Mouse (Mus musculus) olfactory bulb, adult 2 months (tissue): ENCODE results near the gene Rbm38. TPM values are rescaled to one million over a fixed set of nuclear protein-coding genes. Genes with fewer than 3 reads are reported as not detected.

Experiments used
- H3K27ac ChIP-seq: fragments of 200-500 bp; 2 replicates; pipeline ENCODE4 v1.5.1; 2012; ENCODE audit warnings: low read depth, low read length; ENCODE audit not compliant: insufficient read depth
- H3K4me1 ChIP-seq: fragments of 200-500 bp; 2 replicates; pipeline ENCODE4 v1.6.1; 2012; ENCODE audit warnings: low read length; ENCODE audit not compliant: control insufficient read depth, insufficient read depth
- H3K4me3 ChIP-seq: fragments of 200-500 bp; 2 replicates; pipeline ENCODE4 v1.5.1; 2012; ENCODE audit warnings: mild to moderate bottlenecking, low read depth, low read length, moderate library complexity; ENCODE audit not compliant: insufficient read depth
- CTCF ChIP-seq: fragments of 200-500 bp; IDR thresholded peaks from 2 replicates; pipeline ENCODE4 v1.5.1; 2012; ENCODE audit warnings: low read depth, mild to moderate bottlenecking, low read length, moderate library complexity; ENCODE audit not compliant: insufficient read depth
- POLR2A ChIP-seq: fragments of 200-500 bp; IDR thresholded peaks from 2 replicates; pipeline ENCODE4 v1.6.1; 2012; ENCODE audit warnings: mild to moderate bottlenecking, low read depth, low read length, moderate library complexity; ENCODE audit not compliant: insufficient read depth
- WGBS: fragments of 180-500 bp; shearing (Covaris S2); methylation state at CpG from one replicate; pipeline ENCODE4 v1.1.7; 2018; 5-methylcytosine and 5-hydroxymethylcytosine counted together
- polyA plus RNA-seq: library from polyadenylated mRNA; stranded (reverse); fragments of >200 nt; gene quantifications from 2 replicates; pipeline ENCODE4 v1.2.4, GENCODE M21; 2012; ENCODE audit warnings: low replicate concordance; ENCODE audit not compliant: missing spikeins, insufficient read depth, insufficient read length

The Rbm38 gene
- polyA plus RNA-seq, 1 experiment = not detected

GRCm38 (mm10) chr2:173003737-173004136 is 16.6 kb upstream of the Rbm38 start:
- Histone ChIP-seq H3K4me3 (no peak overlapping the region), H3K4me1 (peaks cover 12% of the 10 kb centered on the region), H3K27ac (no peak overlapping the region)
- TF ChIP-seq POLR2A = no peak
- TF ChIP-seq CTCF = no peak
- 91% methylated on average over 8 of the region's 8 CpGs for WGBS

GRCm38 (mm10) chr2:173010220-173010717 is 10.0 kb upstream of the Rbm38 start:
- 80% methylated on average over 3 of the region's 3 CpGs for WGBS
- no peaks in the 10 kb centered on the region for H3K4me1 ChIP-seq
- H3K4me3 ChIP-seq = no peak overlapping the region
- TF ChIP-seq CTCF (no peak), POLR2A (no peak)
- no peak overlapping the region for H3K27ac ChIP-seq

- WGBS = 92% methylated on average over 8 of the region's 8 CpGs
- Histone ChIP-seq H3K4me1 (no peaks in the 10 kb centered on the region), H3K4me3 (no peak overlapping the region), H3K27ac (no peak overlapping the region)
- TF ChIP-seq CTCF (no peak), POLR2A (no peak)
These were observed 8.9 kb upstream of the Rbm38 start for GRCm38 (mm10) chr2:173011440-173011839.

- WGBS = 73% methylated on average over 7 of the region's 7 CpGs
These were observed 5.5 kb upstream of the Rbm38 start for GRCm38 (mm10) chr2:173014741-173015287.

GRCm38 (mm10) chr2:173017940-173018339 is 2.4 kb upstream of the Rbm38 start:
- WGBS = 67% methylated on average over 6 of the region's 6 CpGs
- Histone ChIP-seq H3K4me3 (no peak overlapping the region), H3K4me1 (peaks cover 23% of the 10 kb centered on the region), H3K27ac (no peak overlapping the region)
- TF ChIP-seq POLR2A (no peak), CTCF (no peak)

More at GRCm38 (mm10) chr2:173014741-173015287, 5.5 kb upstream of the Rbm38 start:
- H3K4me1 ChIP-seq = peaks cover 3% of the 10 kb centered on the region
- H3K4me3 ChIP-seq = no peak overlapping the region
- TF ChIP-seq POLR2A = no peak
- no peak for TF ChIP-seq CTCF
- H3K27ac ChIP-seq = no peak overlapping the region

- Histone ChIP-seq H3K4me3 (no peak overlapping the region), H3K4me1 (peaks cover 26% of the 10 kb centered on the region), H3K27ac (no peak overlapping the region)
- TF ChIP-seq POLR2A (no peak), CTCF (no peak)
- WGBS = 51% methylated on average over 8 of the region's 8 CpGs
These were observed 1.7 kb upstream of the Rbm38 start for GRCm38 (mm10) chr2:173018618-173019017.

GRCm38 (mm10) chr2:173019322-173019721 is 976 bp upstream of the Rbm38 start:
- 35% methylated on average over 9 of the region's 9 CpGs for WGBS
- Histone ChIP-seq H3K4me3 (peak overlapping the region; percentile 39), H3K27ac (no peak overlapping the region), H3K4me1 (peaks cover 26% of the 10 kb centered on the region)
- TF ChIP-seq CTCF = no peak
- no peak for TF ChIP-seq POLR2A

- WGBS = 1% methylated on average over 29 of the region's 29 CpGs
- H3K4me3 ChIP-seq = peak overlapping the region; percentile 39
- peaks cover 26% of the 10 kb centered on the region for H3K4me1 ChIP-seq
- TF ChIP-seq CTCF (no peak), POLR2A (no peak)
- no peak overlapping the region for H3K27ac ChIP-seq
These were observed 508 bp upstream of the Rbm38 start for GRCm38 (mm10) chr2:173019790-173020189.

- TF ChIP-seq POLR2A (peak; percentile 75), CTCF (no peak)
- under 1% methylated on average over 54 of the region's 54 CpGs for WGBS
- Histone ChIP-seq H3K27ac (no peak overlapping the region), H3K4me3 (peak overlapping the region; percentile 71), H3K4me1 (peaks cover 31% of the 10 kb centered on the region)
These were observed 1.3 kb downstream of the Rbm38 start for GRCm38 (mm10) chr2:173021633-173022055.
